Mouse (Mus musculus): ENCODE measurements around the gene Aldoart1. TPM values are rescaled to one million over a fixed set of nuclear protein-coding genes. Genes with fewer than 3 reads are reported as not detected.

Aldoart1 gene
- polyA plus RNA-seq, 1 experiment: 122 TPM

DNA sequence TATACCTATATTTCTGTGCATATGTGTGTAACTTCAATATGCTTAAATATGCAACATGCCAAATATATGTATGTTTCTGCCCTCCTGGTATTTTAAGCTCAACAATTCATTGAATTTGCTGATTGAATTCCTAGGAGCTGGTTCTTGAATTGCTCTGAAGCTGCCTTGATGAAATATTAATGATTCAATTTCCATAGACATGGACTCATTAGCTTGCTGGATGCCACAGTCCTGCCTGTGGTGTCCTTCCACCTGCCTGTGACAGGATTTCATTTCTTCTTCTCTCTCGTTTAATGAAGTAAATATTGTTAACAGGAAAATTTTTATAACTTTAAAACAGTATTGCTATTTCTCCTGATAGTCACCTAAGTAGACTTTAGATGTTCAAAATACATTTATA, 51.6 kb downstream of the Aldoart1 start:
- Histone ChIP-seq H3K27ac (ENCODE audit: control insufficient read depth, insufficient read depth, low read depth, low read length) (no peak overlapping the region), H3K27me3 (ENCODE audit: control insufficient read depth, insufficient read depth, low read length) (no peaks in the 10 kb centered on the region), H3K4me1 (ENCODE audit: control insufficient read depth, insufficient read depth, low read length) (no peaks in the 10 kb centered on the region), H3K4me3 (ENCODE audit: control insufficient read depth, low read depth, low read length) (no peak overlapping the region), H3K36me3 (ENCODE audit: control insufficient read depth, insufficient read depth, low read length) (no peaks in the 10 kb centered on the region)
- no peak for TF ChIP-seq POLR2A (IDR thresholded peaks at IDR 0.05; ENCODE audit: control insufficient read depth, low read depth, low read length)
- no peak for TF ChIP-seq CTCF (IDR thresholded peaks at IDR 0.05; ENCODE audit: control insufficient read depth, insufficient read depth, insufficient replicate concordance, low read depth, low read length)
